Mouse (Mus musculus): ENCODE measurements around the gene Adamts20.

DNA sequence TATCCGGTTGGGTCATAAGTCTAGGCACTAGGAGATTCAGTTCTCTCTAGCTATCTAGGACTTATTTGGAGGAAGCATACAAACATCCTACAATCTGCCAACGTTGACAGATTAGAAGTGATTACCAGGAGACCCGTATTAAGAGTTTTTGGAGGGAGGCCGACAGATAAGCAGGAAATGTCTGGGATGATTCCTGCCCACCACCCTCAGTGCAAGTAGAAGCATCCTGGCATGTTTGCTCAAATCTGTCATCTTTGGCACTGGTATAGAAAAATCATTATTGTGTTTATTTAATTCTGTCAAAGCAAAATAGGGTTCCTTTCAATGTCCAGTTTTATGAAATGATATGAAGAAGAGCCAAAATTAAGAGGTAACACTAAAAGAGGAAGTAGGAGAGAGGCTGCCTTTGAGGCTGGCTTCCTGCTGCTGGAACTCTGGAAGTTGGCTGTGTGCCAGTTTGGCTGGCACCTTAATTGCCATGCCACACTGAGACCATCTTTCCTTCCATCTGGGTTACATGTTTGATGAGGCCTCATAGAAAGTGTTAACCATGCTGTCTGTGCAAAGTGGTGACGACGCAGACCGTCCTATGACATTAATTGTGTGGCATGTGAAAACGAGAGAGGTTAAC lies 201.2 kb downstream of the Adamts20 start:
- no peak for TF ChIP-seq EP300 (optimal IDR thresholded peaks at IDR 0.05)
- TF ChIP-seq CTCF (IDR thresholded peaks at IDR 0.05; ENCODE audit: low read depth): no peak

Measured in stomach, postnatal 0 days (tissue).